Mouse (Mus musculus): ENCODE results near the gene Lama4.

The Lama4 gene

GRCm38 (mm10) chr10:38965075-38965781 lies at the start of gene Lama4:
Gene Lama4 (plus strand): TSS chr10:38965515.
- in situ Hi-C loops (cut with MseI, MboI) = no loop called here

DNA sequence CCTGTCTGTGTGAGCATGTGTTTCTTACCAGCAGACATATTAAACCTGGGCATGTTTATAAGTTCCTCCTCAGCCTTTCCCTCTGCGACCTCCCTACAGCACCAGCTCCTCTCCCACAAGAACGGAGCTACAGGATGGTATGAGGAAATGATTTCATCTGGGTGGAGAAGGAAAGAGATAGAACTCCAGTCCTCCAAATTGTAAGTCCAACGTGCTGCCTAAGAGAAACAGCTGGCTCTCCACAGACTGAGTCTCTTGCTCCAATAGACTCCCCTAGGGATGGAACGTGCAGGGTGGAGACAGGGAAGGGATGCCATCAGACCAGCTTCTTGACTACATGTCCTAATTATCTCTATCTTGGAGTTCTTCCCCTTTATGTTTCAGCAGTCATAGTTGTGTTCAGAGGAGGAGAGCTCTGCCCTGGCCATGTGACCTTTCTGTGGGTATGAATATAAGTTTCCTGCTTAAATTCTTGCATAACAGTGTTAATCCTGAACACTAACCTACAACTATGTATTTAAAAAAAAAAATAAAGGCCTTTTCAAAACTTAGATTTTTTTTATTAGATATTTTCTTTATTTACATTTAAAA lies 49.2 kb upstream of the Lama4 start:
- in situ Hi-C loops (cut with MseI, MboI) = no loop called here

DNA sequence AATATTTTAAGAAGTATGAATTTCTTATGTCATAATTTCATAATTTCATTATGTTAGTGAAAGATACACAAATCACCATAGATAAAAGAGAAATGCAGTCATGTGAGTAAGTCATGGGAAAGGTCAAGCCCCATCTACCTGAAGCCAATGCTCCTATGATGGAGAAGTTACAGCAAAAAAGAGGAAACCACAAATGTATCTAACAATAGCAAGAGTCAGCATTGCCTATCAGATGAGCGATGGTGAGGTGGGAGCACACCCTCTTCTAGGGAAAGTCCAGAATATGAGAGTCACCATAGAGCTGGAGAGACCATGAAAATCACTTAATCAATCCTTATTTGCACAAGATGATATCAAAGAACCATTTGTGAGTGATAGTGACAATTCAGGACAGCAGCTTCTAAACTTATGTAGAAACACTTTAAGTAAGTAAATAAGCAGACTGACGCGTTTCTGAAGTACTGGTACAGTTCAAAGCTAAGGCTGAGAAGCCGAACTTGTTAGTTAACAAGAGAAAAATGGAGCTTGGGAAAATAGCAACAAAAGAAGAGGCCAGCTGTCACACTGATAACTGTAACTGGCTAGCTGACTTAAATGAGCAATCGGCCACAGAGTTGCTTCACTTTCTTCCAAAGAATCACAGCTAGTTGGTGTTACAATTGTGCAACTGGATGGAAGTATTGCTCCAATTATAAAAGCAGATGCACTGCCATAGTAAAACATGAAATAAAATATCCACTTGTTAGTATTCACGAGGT lies 36.2 kb upstream of the Lama4 start:
- in situ Hi-C loops (cut with MseI, MboI) = no loop called here

DNA sequence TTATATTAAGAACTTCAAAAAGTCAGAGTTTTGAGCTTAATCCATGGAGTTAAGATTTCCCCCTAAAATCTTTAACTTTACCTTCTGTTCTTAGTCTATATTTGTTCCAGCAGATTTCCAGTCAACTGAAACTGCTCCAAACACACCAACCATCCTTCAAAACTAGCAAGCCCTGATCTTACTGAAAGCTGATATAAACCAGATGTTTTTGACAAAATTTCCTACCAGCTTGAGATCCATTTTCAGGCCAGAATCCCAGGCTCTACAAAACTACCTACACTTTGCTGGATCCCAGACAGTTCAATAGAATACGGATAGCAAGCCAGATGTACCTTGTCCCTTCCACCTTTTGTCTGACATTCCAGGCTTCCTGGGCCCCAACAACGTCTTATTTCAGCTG lies 20.6 kb upstream of the Lama4 start:
- in situ Hi-C loops (cut with MseI, MboI) = no loop called here

GRCm38 (mm10) chr10:38961920-38962319 lies 3.4 kb upstream of the Lama4 start:
- in situ Hi-C loops (cut with MseI, MboI) = no loop called here

DNA sequence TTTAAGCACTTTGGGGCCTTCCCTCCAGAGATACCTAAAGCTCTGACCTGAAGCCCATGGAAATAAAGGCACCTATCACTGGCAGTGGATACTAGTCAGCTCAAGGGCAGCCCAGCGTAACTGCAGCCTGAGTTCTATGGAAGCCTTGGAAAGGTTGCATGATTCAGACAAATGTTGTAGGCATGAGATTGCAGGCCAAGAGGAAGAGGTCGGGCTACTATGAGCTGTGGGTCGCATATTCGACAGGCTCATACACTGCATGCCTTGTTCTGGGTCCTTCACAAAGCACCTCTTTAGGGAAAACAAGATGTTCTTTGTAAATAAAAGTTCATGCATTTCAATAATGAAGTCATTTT lies 618 bp upstream of the Lama4 start:
- in situ Hi-C loops (cut with MseI, MboI) = no loop called here

DNA sequence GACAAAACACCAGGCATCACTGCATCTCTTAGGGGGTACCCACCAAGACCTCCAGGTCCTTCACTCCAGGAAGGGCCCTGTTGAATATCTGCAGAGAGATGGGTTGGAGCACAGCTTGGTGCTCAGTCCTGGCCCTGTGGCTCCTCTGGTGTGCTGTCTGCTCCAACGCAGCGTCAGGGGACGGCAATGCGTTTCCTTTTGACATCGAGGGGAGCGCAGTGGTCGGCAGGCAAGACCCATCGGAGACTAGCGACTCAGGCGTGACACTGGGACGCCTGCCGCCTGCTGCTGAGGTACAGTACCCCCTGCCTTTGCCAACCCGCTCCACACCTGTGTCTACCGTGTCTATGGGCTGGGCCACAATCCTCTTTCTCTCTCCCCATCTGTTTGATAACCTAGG lies 542 bp downstream of the Lama4 start:
- in situ Hi-C loops (cut with MseI, MboI) = no loop called here

- in situ Hi-C loops (cut with MseI, MboI) = no loop called here
These were observed 1.3 kb downstream of the Lama4 start for GRCm38 (mm10) chr10:38966646-38967045.

DNA sequence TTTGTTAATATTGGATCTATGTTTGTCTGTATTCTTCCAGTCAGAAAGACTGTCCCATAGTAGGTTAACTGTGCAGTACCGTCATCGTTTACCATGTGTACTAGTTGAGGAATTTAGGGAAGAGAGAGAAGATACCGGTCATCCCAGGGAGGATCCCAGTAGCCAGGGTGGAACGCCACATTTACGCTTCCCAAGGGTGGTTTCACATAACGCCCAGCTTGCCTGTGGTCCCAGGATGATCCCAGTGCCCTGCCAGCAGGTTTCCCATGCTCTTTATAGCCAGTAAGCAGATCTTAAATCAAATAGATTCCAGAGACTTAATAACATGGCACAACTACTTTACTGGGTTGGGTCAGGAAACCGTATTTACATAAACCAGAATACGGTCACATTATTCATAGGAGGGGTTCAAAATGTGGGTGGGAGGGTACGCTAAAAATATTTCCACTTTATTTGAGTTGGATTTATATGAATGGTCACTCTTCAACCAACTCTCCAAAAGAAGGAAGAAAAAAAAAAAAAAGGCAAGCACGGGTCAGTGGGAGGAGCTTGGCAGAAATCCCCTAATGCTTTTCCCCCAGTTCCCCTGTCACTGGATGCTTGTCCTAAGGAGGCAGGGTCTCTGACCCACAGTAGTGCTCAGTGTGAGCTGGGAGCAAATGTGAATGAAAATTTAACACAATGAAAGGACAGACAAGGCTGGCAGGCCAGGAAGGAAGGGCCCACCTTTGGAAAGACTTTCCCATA lies 3.2 kb downstream of the Lama4 start:
- in situ Hi-C loops (cut with MseI, MboI) = no loop called here

DNA sequence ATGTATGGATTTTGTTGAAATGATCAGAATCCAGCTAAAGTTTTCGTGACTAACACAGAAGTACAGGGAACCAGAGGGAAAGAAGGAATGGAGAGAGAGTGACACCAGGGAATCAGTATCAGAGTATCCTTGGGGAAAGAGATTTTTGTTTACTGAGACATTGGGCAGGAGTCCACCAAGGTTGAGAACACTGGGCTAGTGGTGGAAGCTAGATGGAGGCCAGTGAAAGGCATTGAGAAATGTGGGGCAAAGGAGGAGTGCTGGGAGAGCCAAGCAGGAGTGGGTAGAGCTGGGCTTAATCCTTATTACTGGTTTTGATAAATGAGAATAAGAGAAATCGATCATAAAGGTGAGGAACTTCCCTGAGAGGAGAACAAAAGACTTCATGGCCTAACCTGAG lies 4.2 kb downstream of the Lama4 start:
- in situ Hi-C loops (cut with MseI, MboI) = no loop called here

DNA sequence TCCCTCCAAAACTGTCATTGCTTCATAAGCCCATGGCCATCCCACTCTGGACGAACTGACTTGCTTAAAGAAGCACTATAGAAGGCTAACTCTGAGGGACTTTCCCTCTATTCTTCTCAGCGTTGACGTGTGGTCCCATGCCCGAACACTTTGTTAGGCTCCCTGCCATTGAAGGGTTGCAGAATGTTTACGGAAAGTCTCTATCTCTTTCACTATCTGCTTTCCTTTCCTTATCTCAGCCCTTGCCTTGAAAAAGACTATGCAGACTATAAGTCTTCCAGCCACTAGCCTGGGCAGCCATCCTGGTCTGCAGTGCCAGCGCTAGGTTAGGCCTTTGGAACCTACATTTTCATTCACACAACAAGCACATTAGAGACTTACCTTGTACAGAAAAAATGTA lies 4.7 kb downstream of the Lama4 start:
- in situ Hi-C loops (cut with MseI, MboI) = no loop called here

DNA sequence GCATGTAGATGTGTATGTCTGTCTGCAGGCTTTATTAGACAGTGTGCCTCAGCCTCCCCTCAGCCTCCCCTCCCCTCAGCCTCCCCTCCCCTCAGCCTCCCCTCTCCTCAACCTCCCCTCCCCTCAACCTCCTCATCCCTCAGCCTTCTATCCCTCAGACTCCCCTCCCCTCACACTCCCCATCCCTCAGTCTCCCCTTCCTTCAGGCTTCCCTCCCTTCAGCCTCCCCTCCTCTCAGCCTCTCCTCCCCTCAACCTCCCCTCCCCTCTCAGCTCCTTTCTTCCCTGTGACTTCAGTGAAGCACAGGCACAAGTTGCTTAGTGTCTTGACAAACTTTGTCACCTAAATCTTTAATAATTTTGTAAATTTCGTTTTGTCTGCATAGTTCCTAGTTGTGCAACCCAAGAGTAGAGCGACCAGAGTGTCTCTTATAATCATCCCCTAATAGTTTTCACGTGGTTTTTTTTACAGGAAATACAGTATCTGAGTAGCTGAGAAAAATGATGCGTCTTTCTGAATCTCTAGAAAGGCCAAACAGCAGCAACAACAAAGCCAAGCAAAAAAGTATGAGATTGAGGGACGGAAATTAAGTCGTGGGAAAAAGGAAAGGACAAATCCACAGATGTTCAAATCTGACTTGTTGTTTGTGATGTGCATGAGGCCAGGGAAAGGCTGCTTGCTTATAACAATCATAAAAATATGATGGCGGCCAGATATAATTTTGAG lies 7.1 kb downstream of the Lama4 start:
- in situ Hi-C loops (cut with MseI, MboI) = no loop called here

DNA sequence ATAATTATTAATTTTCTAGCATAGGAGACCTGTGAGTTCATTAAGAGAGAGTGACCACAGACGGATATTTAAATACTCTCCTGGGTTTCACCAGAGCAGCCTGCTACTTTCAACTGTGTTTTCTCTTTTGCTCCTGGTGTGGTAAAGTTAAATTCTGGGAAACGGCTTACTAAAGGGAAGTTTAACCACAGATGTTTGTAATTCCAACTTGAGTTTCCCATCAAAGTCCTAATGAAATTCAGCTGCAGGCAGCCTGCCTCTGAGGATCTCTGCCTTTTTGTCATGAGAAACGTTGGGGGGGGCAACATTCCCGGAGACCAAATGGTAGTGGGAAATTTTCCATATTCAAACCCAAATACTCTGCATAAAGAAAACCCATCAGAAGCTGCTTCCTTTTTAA lies 7.7 kb downstream of the Lama4 start:
- in situ Hi-C loops (cut with MseI, MboI) = no loop called here

DNA sequence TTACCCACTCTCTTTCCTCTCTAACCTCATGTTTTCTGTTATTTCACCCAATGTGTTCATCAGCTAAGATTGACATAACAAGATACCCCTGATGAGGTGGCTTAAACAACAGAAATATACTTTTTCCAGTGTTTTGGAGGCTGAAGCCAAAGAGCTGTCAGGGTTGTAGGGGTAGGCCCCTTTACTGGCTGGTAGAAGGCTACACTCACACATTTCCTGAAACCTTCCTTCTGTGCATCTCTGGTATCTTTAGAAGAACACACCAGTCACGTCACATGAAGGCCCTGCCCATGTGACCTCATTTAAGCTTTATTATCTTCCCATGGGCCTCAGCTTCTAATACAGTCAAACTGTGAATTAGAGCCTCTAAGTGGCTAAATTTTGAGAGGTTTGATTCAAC lies 12.9 kb downstream of the Lama4 start:
- in situ Hi-C loops (cut with MseI, MboI) = no loop called here

DNA sequence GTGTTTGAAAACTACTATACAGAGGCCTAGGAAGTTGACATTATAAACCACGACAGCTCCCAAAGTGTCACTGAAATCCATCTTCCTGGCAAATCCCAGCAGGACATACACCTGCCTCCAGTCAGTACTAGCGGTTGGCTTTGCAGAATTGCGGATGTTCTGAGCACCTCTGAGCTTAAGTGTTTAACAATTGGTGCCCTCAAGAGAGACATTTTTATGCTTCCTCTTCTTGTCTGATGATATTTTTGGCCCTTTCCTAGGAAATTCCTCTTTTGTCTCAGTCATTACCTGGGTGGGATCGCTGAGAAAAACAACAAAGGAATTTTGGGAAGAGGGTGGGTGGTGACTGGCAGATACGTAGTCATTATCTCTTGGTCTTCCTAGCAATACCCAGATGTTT lies 14.4 kb downstream of the Lama4 start:
- in situ Hi-C loops (cut with MseI, MboI) = no loop called here

GRCm38 (mm10) chr10:38980980-38981379 lies 15.7 kb downstream of the Lama4 start:
- in situ Hi-C loops (cut with MseI, MboI) = no loop called here

- in situ Hi-C loops (cut with MseI, MboI) = no loop called here
These were observed 19.2 kb downstream of the Lama4 start for GRCm38 (mm10) chr10:38984358-38985075.

- in situ Hi-C loops (cut with MseI, MboI) = no loop called here
These were observed 20.7 kb downstream of the Lama4 start for GRCm38 (mm10) chr10:38986053-38986452.

DNA sequence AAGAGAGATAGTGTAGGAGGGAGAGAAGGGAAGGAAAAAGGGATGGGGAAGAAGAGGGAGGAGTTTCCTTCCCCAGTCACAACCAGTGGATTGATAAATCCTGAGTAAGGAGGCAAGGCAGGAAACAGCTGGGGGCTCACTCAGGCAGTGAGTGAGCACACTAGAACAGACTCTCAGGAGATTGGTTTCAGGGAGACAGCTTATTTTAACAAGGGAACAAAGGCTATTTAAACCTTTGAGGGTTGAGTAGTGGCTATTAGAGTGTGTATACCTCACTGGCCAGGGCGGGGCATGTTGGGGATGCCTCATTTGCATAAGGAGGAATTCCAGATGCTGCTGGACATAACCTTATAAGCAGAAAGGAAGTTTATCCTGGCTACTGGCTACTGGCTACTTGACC lies 27.5 kb downstream of the Lama4 start:
- in situ Hi-C loops (cut with MseI, MboI) = no loop called here

- in situ Hi-C loops (cut with MseI, MboI) = no loop called here
These were observed 28.5 kb downstream of the Lama4 start for GRCm38 (mm10) chr10:38993632-38994424.
